Mouse (Mus musculus) ES-E14 (cell line): ENCODE data around the gene Dolk.

Experiments
- CHD2 ChIP-seq: IDR thresholded peaks from 2 replicates; pipeline ENCODE4 v1.6.1; 2014; ENCODE audit warnings: mild to moderate bottlenecking, low read depth, low read length, inconsistent platforms
- HCFC1 ChIP-seq: IDR thresholded peaks from 2 replicates; pipeline ENCODE4 v1.6.1; 2012; ENCODE audit warnings: low read length, inconsistent platforms, borderline replicate concordance; ENCODE audit not compliant: insufficient read depth
- ZNF384 ChIP-seq: IDR thresholded peaks from 2 replicates; pipeline ENCODE4 v1.6.1; 2012; ENCODE audit warnings: low read depth, low read length, inconsistent platforms

DNA sequence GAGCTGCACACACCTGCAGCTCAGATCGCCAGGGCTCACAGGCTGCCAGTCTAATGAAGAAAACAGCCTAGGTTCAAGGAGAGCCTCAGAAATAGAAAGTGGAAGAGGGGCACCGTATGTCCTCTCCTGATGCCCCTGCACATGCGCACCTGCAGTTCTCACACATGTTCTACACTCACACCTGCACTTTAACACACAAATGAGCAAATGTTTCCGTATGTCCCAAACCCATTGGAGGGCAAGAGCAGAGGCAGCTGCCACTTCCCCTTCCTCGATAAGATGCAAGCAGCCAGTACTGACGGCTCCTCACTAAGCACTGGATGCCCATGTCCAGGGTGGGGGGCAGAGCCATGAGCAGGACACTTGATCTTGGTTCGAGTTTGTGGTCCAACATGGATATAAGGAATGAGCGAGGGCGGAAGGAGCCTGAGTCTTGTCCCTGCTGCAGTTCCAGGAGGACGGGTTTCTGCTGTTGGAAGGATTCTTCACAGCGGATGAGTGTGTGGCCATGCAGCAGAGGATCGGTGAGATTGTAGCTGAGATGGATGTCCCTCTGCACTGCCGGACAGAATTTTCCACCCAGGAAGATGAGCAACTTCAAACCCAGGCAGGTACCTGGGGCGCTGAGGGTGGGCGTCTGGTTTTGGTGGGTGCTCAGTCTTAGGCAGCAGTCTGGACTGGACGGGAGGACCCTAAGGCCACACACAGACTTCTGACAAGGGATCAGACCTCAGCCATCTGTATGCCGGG lies 16.7 kb downstream of the Dolk start:
- TF ChIP-seq ZNF384 (no peak), CHD2 (no peak), HCFC1 (no peak)
